Mouse (Mus musculus): Measurements from ENCODE around the gene Acaca. TPM values are rescaled to one million over a fixed set of nuclear protein-coding genes. Genes with fewer than 3 reads are reported as not detected.

Acaca gene
- total RNA-seq, 2 experiments from 2014 or later, result 71.1 to 73.3 TPM

DNA sequence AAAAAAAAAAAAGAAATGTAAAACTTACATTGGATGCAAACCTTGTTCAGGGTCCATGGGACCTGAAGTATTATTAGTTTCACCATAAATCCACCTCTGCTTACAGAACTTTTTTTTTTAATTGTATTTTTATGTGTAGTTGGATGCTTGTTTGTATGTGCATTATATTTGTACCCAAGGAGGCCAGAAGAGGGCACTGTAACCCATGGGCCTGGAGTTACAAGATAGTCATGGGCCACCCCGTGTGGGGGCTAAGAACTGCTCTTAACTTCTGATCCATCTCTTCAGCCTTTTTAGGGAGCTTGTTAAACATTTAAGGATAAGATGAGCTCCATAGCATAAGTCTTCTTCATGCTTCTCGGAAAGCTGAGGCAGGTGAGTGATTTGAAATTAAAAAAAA lies 21.4 kb downstream of the Acaca start:
- DNase-seq, result no peak

DNA sequence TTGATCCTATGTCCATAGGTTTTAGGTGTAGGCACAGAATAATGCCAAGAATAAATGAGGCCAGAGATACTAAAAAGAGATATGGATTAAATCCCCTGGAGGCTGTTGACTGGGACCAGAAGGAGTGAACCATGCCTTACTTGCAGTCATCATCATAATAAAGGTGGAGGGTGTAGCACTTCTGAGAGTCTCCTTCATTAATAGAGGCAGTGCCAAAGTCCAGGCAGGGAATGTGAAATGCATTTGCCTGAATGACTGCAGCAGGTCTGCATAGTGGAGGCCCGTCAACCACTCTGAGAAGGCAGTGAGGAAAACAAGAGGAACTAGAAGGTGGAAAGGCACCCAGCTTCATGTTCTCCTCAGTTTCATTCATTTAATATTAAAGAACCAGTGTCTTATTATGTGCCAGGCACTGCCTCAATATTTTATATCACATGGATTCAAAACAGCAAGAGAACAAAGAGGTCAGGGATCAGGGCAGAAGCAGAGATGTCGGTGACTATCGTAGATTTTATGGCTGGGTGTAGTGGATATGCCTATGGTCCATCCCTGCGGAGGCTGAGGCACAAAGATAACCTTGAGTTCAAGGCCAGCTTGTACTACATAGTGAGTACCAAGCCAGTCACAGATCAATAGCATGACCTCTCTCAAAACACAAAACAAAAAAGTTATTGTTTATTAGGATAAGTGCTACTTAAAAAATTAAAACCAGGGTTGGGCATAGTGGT lies 27.2 kb downstream of the Acaca start:
- DNase-seq, result no peak

DNA sequence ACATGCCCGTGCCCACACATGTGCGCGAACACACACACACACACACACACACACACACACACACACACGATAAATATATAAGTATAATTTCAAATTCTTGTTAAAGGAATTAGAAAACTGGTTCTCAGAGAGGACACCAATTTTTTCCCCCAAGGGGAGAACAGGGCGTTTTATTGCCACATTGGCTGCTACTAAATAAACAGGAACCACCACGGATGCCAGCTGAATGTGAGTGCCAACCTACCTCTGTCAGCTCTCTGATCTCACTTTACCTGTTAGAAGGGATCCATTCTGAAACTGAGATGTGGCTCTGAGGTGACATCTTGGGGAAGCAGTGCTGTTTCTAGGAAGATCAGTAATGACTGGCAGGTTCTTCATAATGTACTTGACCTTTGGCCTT lies 34.7 kb downstream of the Acaca start:
- no peak for DNase-seq

- DNase-seq, result no peak
These were observed 35.1 kb downstream of the Acaca start for GRCm38 (mm10) chr11:84164561-84164960.

DNA sequence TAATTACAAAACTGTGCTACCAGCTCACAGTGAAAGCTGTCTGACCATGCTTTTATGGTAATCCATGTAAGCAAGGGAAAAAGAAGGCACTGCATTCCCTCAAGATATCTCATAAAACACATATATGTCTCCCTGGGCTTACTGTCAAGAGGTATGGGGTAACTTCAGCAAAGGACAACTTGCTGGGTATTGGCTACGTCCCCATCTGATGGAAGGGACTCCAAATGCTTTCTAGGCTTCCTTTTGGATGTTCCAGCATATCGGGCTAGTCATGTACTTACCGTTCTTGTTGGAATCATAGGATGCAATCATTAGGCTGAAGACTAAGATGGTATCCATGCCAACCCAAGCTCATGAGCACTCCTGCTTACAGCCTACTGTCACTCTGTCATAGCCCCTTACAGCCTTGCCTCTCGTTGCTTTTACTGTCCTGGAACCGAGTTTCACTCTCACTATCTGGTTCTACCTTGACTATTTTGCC lies 37.6 kb downstream of the Acaca start, which contains the start of gene Gm11437:
Gene Gm11437 (minus strand): TSS at position 431 of the 481 bp plus-strand sequence.
- no peak for DNase-seq

DNA sequence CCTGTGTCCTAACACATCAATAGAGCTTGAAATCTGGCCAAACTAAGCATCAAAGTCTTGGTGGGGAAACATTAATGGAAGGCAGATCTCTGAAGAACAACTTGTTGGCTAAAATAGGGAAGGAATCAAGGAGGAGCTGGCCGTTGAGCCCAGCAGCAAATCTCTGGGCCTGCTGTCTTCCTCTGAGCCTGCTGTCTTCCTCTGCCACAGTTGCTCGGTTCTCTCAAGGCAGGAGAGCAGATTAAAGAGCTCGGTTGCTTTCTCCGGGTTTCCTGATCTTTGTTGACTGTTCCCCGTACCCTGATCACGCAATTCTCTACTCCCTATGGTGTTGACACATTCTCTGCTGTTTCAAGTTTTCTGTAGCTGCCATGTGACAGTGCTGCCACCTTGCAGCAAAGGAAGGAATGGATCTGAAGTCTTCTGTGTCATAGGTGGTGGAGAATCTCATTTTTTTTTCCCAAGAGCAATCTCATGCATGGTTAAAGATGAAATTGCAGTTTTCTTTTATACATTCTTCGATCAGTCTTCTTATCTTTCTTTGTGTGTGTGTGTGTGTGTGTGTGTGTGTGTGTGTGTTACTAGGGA lies 39.3 kb downstream of the Acaca start:
- peak; percentile 12 to 35 for DNase-seq

- DNase-seq, result no peak
These were observed 43.3 kb downstream of the Acaca start for GRCm38 (mm10) chr11:84172539-84173435.

- DNase-seq, result no peak
These were observed 49.1 kb downstream of the Acaca start for GRCm38 (mm10) chr11:84178571-84178970.

GRCm38 (mm10) chr11:84179226-84179953 lies 49.9 kb downstream of the Acaca start:
- peak; percentile 91 to 93 for DNase-seq

- peak; percentile 73 for DNase-seq
These were observed 50.6 kb downstream of the Acaca start for GRCm38 (mm10) chr11:84179954-84180598.

- no peak for DNase-seq
These were observed 51.8 kb downstream of the Acaca start for GRCm38 (mm10) chr11:84181286-84181685.

GRCm38 (mm10) chr11:84188530-84188929 lies 59.1 kb downstream of the Acaca start:
- no peak for DNase-seq

DNA sequence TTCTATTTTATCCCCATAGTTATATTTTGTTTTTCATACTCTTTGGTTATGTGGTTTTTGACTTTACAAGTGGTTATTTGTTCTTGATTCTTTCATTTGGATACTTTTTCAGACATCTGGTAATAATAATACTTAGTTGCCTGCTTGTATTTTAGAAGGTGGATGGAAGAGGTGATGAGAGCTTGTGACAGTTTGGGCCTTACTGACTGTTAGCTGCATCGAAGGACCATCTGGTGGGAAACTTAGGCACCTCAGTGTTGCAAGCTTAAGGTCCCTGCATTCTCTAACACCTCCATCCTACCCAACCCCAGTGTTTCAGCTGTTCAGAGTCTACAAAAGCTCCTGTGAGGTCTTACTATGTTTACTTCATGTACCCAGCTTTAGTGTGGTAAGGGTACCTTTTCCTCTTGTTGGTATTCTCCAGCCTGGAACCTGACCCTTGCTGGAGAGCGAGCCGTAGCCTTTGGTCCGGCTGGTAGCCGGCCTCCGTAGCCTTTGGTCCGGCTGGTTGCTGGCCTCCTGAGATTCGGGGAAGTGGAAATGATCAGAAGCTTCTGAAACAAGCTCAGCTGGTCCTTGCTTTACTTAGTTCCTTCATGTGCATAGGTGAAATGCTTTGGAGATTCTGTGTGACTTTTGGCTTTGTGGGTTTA lies 61.2 kb downstream of the Acaca start:
- DNase-seq, result no peak

- DNase-seq, result no peak
These were observed 63.8 kb downstream of the Acaca start for GRCm38 (mm10) chr11:84193249-84193648.

- DNase-seq, result no peak
These were observed 65.3 kb downstream of the Acaca start for GRCm38 (mm10) chr11:84194751-84195150.

DNA sequence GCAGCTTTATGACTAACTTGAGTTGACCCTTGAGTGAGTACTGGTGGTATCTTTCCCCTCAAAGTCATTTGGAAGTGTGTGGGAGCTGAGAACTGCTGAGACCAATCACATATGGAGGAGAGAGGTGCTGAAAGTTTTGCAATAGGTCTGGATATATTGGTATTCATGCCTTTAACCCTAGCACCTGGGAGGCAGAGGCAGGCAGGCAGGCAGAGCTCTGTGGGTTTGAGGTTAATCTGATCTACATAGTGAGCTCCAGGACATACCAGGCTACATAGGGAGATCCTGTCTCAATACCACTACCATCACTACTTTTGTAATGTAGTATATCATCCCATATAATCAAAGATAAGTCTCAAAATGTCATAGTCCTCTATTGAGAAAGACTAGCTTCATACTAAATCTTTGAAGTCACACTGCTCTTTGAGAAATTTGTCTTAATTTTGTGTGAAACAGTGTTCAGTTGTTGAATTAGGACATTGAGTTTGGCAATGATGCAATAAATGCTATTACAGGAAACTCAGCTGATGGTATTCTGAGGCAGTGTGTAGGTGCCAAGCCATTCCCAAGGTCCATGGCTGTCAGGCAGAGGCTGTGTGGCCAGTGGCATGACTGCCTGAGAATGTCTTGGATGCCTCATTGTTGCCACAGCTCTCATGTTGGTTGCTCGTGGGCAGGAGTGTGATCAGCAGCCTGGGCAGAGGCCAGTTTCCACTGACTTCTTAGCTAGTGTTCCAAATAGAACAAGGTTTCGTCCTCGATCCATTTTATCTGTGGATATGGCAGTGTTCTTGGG lies 68.3 kb downstream of the Acaca start:
- DNase-seq, result no peak

- no peak for DNase-seq
These were observed 76.3 kb downstream of the Acaca start for GRCm38 (mm10) chr11:84205776-84206175.

- no peak for DNase-seq
These were observed 81.4 kb downstream of the Acaca start for GRCm38 (mm10) chr11:84210876-84211275.

DNA sequence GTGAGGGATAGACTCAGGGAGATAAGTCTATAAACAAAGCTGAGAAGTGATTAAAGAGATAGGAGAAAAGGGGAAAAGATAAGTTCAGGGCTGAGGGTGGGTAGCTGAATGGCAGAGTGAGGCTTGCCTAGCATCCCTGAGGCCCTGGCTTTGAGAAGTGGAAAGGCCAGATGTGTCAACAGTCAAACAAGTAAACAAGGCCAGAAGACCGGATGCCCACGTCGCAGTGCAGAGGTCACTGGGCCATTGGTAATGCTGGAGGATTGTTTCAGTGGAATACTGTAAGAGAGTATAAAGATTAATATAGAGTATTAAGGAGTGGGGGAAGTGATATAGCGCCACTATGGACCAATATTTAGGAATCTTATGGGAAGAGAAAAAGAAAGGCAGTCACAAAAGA lies 89.5 kb downstream of the Acaca start:
- DNase-seq, result no peak

DNA sequence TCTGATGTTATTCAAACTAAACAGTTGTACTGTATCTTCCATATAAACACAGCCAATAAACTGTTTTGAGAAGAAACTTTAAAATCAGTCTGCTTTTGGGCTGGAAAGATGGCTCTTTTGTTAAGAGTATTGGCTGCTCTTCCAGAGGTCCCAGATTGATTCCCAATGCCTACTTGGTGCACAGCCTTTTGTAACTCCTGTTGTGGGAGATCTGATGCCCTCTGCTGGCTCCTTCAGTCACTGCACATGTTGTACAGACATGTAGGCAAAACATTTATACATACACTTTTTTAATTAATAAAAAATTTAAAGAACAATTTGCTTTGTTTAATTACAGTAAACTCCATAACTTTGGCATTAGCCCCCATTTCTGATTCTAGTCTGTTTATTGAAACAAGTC lies 114.1 kb downstream of the Acaca start:
- DNase-seq, result peak in 1 of 2 experiments; percentile 15

All from layer of hippocampus, postnatal 36 days (tissue).